Mouse (Mus musculus): Measurements from ENCODE around the gene Ttc41. TPM values are rescaled to one million over a fixed set of nuclear protein-coding genes. Genes with fewer than 3 reads are reported as not detected.

Ttc41 gene
- polyA plus RNA-seq, 1 experiment from 2014 or later: 1.6 TPM

DNA sequence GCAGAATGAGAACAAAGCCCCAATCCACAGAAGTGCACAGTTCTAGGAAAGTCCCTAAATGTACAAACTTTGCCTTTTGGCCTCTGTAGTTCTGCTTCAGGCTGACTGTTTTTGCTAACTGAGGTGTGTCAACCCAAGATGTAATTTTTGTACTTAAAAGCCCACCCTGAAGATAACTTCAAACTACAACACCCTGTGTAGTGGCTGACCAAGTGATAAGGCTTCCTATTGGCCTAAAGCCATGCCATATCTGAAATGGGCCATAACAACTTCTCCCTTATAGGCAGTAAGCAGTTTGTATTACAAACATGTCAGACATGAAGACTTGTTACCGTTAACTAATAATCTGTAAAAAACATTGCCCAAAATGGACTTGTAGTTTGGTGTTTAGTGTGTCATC is 52.1 kb downstream of the Ttc41 start:
- 86% methylated on average over 1 of the region's 1 CpGs for WGBS
- no peak for ATAC-seq (replicated peaks; ENCODE audit: insufficient number of reproducible peaks, low FRiP score, low TSS enrichment, low read depth)
- Histone ChIP-seq H3K27me3 (ENCODE audit: control insufficient read depth, insufficient read depth, low read length) (no peaks in the 10 kb centered on the region), H3K36me3 (replicated peaks; ENCODE audit: control insufficient read depth, insufficient read depth, low read depth, low read length) (no peaks in the 10 kb centered on the region), H3K4me3 (ENCODE audit: low read depth, low read length) (no peak overlapping the region), H3K4me2 (ENCODE audit: low read depth, low read length) (no peak overlapping the region), H3K9me3 (replicated peaks; ENCODE audit: control insufficient read depth, low read length) (no peaks in the 10 kb centered on the region), H3K4me1 (ENCODE audit: control insufficient read depth, insufficient read depth, low read length) (no peaks in the 10 kb centered on the region; the same call in 1 of the 2 replicates), H3K9ac (replicated peaks; ENCODE audit: low read length) (no peak overlapping the region), H3K27ac (replicated peaks; ENCODE audit: low read depth, low read length) (no peak overlapping the region)
- no peak for DNase-seq (ENCODE audit: low spot score)

- 89% methylated on average over 6 of the region's 6 CpGs for WGBS
- no peak for ATAC-seq (replicated peaks; ENCODE audit: insufficient number of reproducible peaks, low FRiP score, low TSS enrichment, low read depth)
Observed at GRCm38 (mm10) chr10:86758211-86758610, 52.6 kb downstream of the Ttc41 start.

DNA sequence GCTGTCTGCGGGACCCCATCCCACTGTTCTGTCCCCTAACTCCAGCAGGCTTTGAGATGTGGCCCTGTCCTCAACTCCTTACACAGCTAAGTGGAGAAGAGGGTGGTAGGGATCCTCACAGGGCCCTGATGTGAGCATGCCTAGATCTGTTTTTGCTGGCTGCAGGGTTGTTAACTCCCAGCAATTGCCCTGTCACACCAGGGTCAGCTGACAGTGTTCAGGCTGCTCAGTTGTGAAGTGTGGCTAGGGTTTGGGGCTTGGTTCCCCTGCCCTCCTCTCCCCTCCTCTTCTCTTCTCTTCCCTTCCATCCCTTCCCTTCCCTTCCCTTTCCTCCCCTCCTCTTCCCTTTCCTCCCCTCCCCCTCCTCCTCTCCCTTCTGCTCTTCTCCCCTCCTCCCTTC is 55.6 kb downstream of the Ttc41 start:
- no peaks in the 10 kb centered on the region for H3K27me3 ChIP-seq (ENCODE audit: control insufficient read depth, insufficient read depth, low read length)
- no peak for DNase-seq (ENCODE audit: low spot score)

More at GRCm38 (mm10) chr10:86758211-86758610, 52.6 kb downstream of the Ttc41 start:
- DNase-seq (ENCODE audit: low spot score): no peak
- Histone ChIP-seq H3K9ac (replicated peaks; ENCODE audit: low read length) (no peak overlapping the region), H3K4me1 (ENCODE audit: control insufficient read depth, insufficient read depth, low read length) (no peaks in the 10 kb centered on the region; the same call in 1 of the 2 replicates), H3K27me3 (ENCODE audit: control insufficient read depth, insufficient read depth, low read length) (no peaks in the 10 kb centered on the region), H3K4me3 (ENCODE audit: low read depth, low read length) (no peak overlapping the region), H3K9me3 (replicated peaks; ENCODE audit: control insufficient read depth, low read length) (no peaks in the 10 kb centered on the region), H3K4me2 (ENCODE audit: low read depth, low read length) (no peak overlapping the region), H3K36me3 (replicated peaks; ENCODE audit: control insufficient read depth, insufficient read depth, low read depth, low read length) (no peaks in the 10 kb centered on the region), H3K27ac (replicated peaks; ENCODE audit: low read depth, low read length) (no peak overlapping the region)

DNA sequence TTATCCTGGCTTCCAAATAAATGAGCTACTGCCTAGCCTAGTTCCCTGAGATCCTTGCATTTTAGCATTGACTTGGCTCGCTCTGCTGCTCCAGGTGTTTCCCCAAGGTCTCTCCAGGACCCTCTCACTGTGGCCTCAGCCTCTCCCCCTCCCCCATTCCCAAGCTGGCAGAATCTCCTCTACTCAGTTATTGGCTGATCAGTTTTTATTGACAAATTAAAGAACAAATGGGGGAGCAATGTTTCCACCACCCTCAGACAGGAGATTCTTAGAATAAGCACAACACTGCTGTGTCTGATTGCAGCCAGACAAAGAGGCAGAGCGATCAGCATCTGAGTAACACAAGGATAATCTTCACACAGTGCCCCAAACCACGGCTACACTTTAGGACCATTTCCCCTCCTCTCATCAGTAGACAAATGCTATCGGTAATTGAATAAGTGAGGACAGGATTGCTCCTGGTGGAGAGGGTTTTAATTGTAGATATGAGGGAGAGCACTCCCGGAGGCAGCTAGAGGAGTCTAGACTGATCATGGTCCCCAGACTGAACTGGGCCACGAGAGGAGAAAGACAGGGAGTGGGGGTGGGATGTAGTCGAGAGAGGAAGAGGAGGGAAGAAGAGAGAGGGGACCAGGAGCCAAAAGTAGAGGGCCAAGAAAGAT is 56.2 kb downstream of the Ttc41 start:
- no peak overlapping the region for H3K4me3 ChIP-seq (ENCODE audit: low read depth, low read length)
- ATAC-seq (replicated peaks; ENCODE audit: insufficient number of reproducible peaks, low FRiP score, low TSS enrichment, low read depth) (no peak), DNase-seq (ENCODE audit: low spot score) (no peak)
- H3K9me3 ChIP-seq (replicated peaks; ENCODE audit: control insufficient read depth, low read length): no peaks in the 10 kb centered on the region
- H3K27me3 ChIP-seq (ENCODE audit: control insufficient read depth, insufficient read depth, low read length): no peaks in the 10 kb centered on the region
- WGBS: 46% methylated on average over 7 of the region's 7 CpGs
- no peaks in the 10 kb centered on the region for H3K36me3 ChIP-seq (replicated peaks; ENCODE audit: control insufficient read depth, insufficient read depth, low read depth, low read length)
- H3K27ac ChIP-seq (replicated peaks; ENCODE audit: low read depth, low read length): no peak overlapping the region
- H3K4me2 ChIP-seq (ENCODE audit: low read depth, low read length): no peak overlapping the region
- H3K4me1 ChIP-seq (ENCODE audit: control insufficient read depth, insufficient read depth, low read length): no peaks in the 10 kb centered on the region; the same call in 1 of the 2 replicates
- H3K9ac ChIP-seq (replicated peaks; ENCODE audit: low read length): no peak overlapping the region

More for the DNA sequence above, 55.6 kb downstream of the Ttc41 start:
- 85% methylated on average over 1 of the region's 1 CpGs for WGBS
- Histone ChIP-seq H3K27ac (replicated peaks; ENCODE audit: low read depth, low read length) (no peak overlapping the region), H3K4me2 (ENCODE audit: low read depth, low read length) (no peak overlapping the region), H3K4me3 (ENCODE audit: low read depth, low read length) (no peak overlapping the region), H3K4me1 (ENCODE audit: control insufficient read depth, insufficient read depth, low read length) (no peaks in the 10 kb centered on the region; the same call in 1 of the 2 replicates), H3K9ac (replicated peaks; ENCODE audit: low read length) (no peak overlapping the region), H3K9me3 (replicated peaks; ENCODE audit: control insufficient read depth, low read length) (no peaks in the 10 kb centered on the region), H3K36me3 (replicated peaks; ENCODE audit: control insufficient read depth, insufficient read depth, low read depth, low read length) (no peaks in the 10 kb centered on the region)
- no peak for ATAC-seq (replicated peaks; ENCODE audit: insufficient number of reproducible peaks, low FRiP score, low TSS enrichment, low read depth)

DNA sequence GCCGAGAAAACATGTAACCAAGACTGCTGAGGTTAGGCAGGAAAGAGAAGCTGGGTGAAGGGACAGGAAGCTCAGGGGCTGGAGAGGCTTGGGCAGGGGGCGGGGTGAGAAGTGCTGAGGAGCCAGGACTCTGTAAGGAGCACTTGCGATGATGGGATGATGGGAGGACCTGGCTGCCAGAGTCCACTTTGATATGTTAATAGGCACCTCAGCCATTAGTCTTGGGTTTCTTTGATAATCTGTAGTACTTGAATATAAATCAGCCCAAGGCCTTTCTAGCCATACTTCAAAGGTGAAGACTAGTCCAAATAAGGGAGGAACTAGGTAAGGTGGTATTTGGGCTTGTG is 56.7 kb downstream of the Ttc41 start:
- DNase-seq (ENCODE audit: low spot score) (no peak), ATAC-seq (replicated peaks; ENCODE audit: insufficient number of reproducible peaks, low FRiP score, low TSS enrichment, low read depth) (no peak)
- 54% methylated on average over 3 of the region's 3 CpGs for WGBS
- Histone ChIP-seq H3K36me3 (replicated peaks; ENCODE audit: control insufficient read depth, insufficient read depth, low read depth, low read length) (no peaks in the 10 kb centered on the region), H3K4me2 (ENCODE audit: low read depth, low read length) (no peak overlapping the region), H3K9ac (replicated peaks; ENCODE audit: low read length) (no peak overlapping the region), H3K27me3 (ENCODE audit: control insufficient read depth, insufficient read depth, low read length) (no peaks in the 10 kb centered on the region), H3K4me3 (ENCODE audit: low read depth, low read length) (no peak overlapping the region), H3K27ac (replicated peaks; ENCODE audit: low read depth, low read length) (no peak overlapping the region), H3K4me1 (ENCODE audit: control insufficient read depth, insufficient read depth, low read length) (no peaks in the 10 kb centered on the region; the same call in 1 of the 2 replicates), H3K9me3 (replicated peaks; ENCODE audit: control insufficient read depth, low read length) (no peaks in the 10 kb centered on the region)

GRCm38 (mm10) chr10:86763672-86764071 is 58.1 kb downstream of the Ttc41 start, which contains the start of gene Gm49358:
Gene Gm49358, plus strand, starts transcription at chr10:86763972.
- no peak for ATAC-seq (replicated peaks; ENCODE audit: insufficient number of reproducible peaks, low FRiP score, low TSS enrichment, low read depth)
- Histone ChIP-seq H3K36me3 (replicated peaks; ENCODE audit: control insufficient read depth, insufficient read depth, low read depth, low read length) (no peaks in the 10 kb centered on the region), H3K4me1 (ENCODE audit: control insufficient read depth, insufficient read depth, low read length) (no peaks in the 10 kb centered on the region; the same call in 1 of the 2 replicates)

DNA sequence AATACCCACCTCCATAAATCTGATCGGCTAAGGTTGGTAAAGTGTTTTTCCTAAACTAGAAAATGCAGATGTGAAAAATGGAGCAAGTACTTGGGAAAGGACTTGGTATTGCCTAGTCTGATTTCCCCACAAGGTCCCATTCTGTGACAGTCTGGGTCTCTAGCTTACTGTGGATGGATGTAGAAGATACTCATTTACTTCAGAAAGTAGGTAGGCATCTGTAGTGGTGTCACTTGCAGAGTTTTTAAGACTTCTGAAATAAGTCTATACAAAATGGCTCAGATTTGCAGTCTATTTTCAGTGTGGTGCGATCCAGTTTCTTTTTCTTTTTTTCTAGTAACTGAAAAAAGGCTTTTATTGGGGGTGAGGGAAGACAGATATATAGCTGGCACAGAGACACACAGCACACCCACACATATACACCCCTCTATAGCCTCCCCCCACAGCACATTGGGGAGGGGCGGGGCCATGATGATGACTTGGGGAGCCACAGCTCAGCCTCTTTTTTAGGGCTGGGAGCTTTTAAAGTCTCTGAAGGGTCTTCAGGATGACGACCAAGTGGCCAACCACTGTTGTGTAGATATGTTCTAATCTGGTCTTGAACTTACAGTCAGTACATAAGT is 59.8 kb downstream of the Ttc41 start:
- no peak overlapping the region for H3K4me2 ChIP-seq (ENCODE audit: low read depth, low read length)
- WGBS: 91% methylated on average over 4 of the region's 4 CpGs

More at GRCm38 (mm10) chr10:86763672-86764071, 58.1 kb downstream of the Ttc41 start, which contains the start of gene Gm49358:
- Histone ChIP-seq H3K9me3 (replicated peaks; ENCODE audit: control insufficient read depth, low read length) (no peaks in the 10 kb centered on the region), H3K9ac (replicated peaks; ENCODE audit: low read length) (no peak within 1 kb of the TSS), H3K4me3 (ENCODE audit: low read depth, low read length) (no peak within 1 kb of the TSS), H3K4me2 (ENCODE audit: low read depth, low read length) (no peak within 1 kb of the TSS), H3K27me3 (ENCODE audit: control insufficient read depth, insufficient read depth, low read length) (no peaks in the 10 kb centered on the region), H3K27ac (replicated peaks; ENCODE audit: low read depth, low read length) (no peak within 1 kb of the TSS)
- DNase-seq (ENCODE audit: low spot score): no peak
- 90% methylated on average over 5 of the region's 5 CpGs for WGBS

DNA sequence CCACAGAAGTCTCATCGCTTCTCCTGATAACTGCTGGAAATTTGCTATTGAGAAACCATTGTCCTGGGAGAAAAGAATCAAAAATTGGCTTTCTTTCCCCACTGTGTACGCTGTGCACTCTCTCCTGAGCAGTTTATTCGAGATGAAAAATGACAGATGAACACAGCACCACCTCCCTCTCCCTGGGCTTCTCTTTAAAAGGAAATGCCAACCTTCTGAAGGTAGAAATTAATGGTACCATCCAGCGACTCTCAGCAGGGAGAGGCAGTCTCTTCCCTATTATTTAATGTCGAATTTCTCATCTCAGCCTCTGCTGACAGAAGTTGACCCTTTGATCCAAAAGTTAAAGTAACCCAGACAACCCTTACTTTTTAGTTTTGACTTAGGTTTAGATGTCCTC is 63.6 kb downstream of the Ttc41 start:
- ATAC-seq (replicated peaks; ENCODE audit: insufficient number of reproducible peaks, low FRiP score, low TSS enrichment, low read depth): no peak
- H3K27me3 ChIP-seq (ENCODE audit: control insufficient read depth, insufficient read depth, low read length): no peaks in the 10 kb centered on the region
- WGBS: 70% methylated on average over 5 of the region's 5 CpGs
- H3K4me1 ChIP-seq (ENCODE audit: control insufficient read depth, insufficient read depth, low read length): no peaks in the 10 kb centered on the region
- no peak overlapping the region for H3K4me3 ChIP-seq (ENCODE audit: low read depth, low read length)
- no peak overlapping the region for H3K4me2 ChIP-seq (ENCODE audit: low read depth, low read length)
- no peak overlapping the region for H3K27ac ChIP-seq (replicated peaks; ENCODE audit: low read depth, low read length)
- H3K36me3 ChIP-seq (replicated peaks; ENCODE audit: control insufficient read depth, insufficient read depth, low read depth, low read length): no peaks in the 10 kb centered on the region
- no peaks in the 10 kb centered on the region for H3K9me3 ChIP-seq (replicated peaks; ENCODE audit: control insufficient read depth, low read length)
- no peak for DNase-seq (ENCODE audit: low spot score)
- H3K9ac ChIP-seq (replicated peaks; ENCODE audit: low read length): no peak overlapping the region

More for the DNA sequence above, 59.8 kb downstream of the Ttc41 start:
- Histone ChIP-seq H3K27ac (replicated peaks; ENCODE audit: low read depth, low read length) (no peak overlapping the region), H3K9me3 (replicated peaks; ENCODE audit: control insufficient read depth, low read length) (no peaks in the 10 kb centered on the region), H3K27me3 (ENCODE audit: control insufficient read depth, insufficient read depth, low read length) (no peaks in the 10 kb centered on the region), H3K9ac (replicated peaks; ENCODE audit: low read length) (no peak overlapping the region), H3K4me1 (ENCODE audit: control insufficient read depth, insufficient read depth, low read length) (no peaks in the 10 kb centered on the region; the same call in 1 of the 2 replicates), H3K4me3 (ENCODE audit: low read depth, low read length) (no peak overlapping the region), H3K36me3 (replicated peaks; ENCODE audit: control insufficient read depth, insufficient read depth, low read depth, low read length) (no peaks in the 10 kb centered on the region)
- DNase-seq (ENCODE audit: low spot score): no peak
- no peak for ATAC-seq (replicated peaks; ENCODE audit: insufficient number of reproducible peaks, low FRiP score, low TSS enrichment, low read depth)

Measured in embryonic facial prominence, embryonic 11.5 days (tissue).